Mouse (Mus musculus) midbrain, embryonic 14.5 days (tissue): ENCODE data around the gene Ncam1. TPM values are rescaled to one million over a fixed set of nuclear protein-coding genes. Genes with fewer than 3 reads are reported as not detected.

Experiments
- ATAC-seq: fragments of 200-750 bp; cut with Nextera tagmentation; 2 replicates; pipeline ENCODE4 v1.8.0; 2017; ENCODE audit warnings: moderate number of reproducible peaks, moderate library complexity; ENCODE audit not compliant: low FRiP score, low TSS enrichment
- DNase-seq: peaks from one replicate; pipeline ENCODE4 v3.0.0-alpha.2; 2015
- H3K27ac ChIP-seq: fragments of 300-500 bp; sonication (generic); replicated peaks from 2 replicates; pipeline ENCODE4 v1.5.1; 2014; ENCODE audit warnings: mild to moderate bottlenecking, low read depth, low read length, moderate library complexity
- H3K27me3 ChIP-seq: fragments of 300-500 bp; sonication (generic); 2 replicates; pipeline ENCODE4 v1.6.1; 2014; ENCODE audit warnings: low read length, control low read depth, mixed read lengths; ENCODE audit not compliant: control insufficient read depth, insufficient read depth
- H3K36me3 ChIP-seq: fragments of 300-500 bp; sonication (generic); 2 replicates; pipeline ENCODE4 v1.6.1; 2014; ENCODE audit warnings: low read length, control low read depth; ENCODE audit not compliant: control insufficient read depth, insufficient read depth
- H3K4me1 ChIP-seq: fragments of 300-500 bp; sonication (generic); 2 replicates; pipeline ENCODE4 v1.6.1; 2014; ENCODE audit warnings: mild to moderate bottlenecking, antibody characterized with exemption, low read length, control low read depth; ENCODE audit not compliant: control insufficient read depth, insufficient read depth
- H3K4me2 ChIP-seq: fragments of 300-500 bp; sonication (generic); 2 replicates; pipeline ENCODE4 v1.6.1; 2014; ENCODE audit warnings: mild to moderate bottlenecking, low read length, moderate library complexity
- H3K4me3 ChIP-seq: fragments of 300-500 bp; sonication (generic); replicated peaks from 2 replicates; pipeline ENCODE4 v1.5.1; 2014; ENCODE audit warnings: low read depth, low read length
- H3K9ac ChIP-seq: fragments of 300-500 bp; sonication (generic); replicated peaks from 2 replicates; pipeline ENCODE4 v1.6.1; 2014; ENCODE audit warnings: mild to moderate bottlenecking, low read length, moderate library complexity
- H3K9me3 ChIP-seq: fragments of 300-500 bp; sonication (generic); 2 replicates; pipeline ENCODE4 v1.6.1; 2016; ENCODE audit warnings: low read length, control low read depth, mixed read lengths; ENCODE audit not compliant: control insufficient read depth
- WGBS: fragments of 180-500 bp; shearing (Covaris S2); extraction: QIAGEN DNeasy Blood & Tissue Kit; methylation state at CpG from one replicate; pipeline ENCODE4 v1.1.7; 2014; 5-methylcytosine and 5-hydroxymethylcytosine counted together
- polyA plus RNA-seq: library from polyadenylated mRNA; unstranded; fragments of >200 nt; fragmentation: Nextera tagmentation; extraction: Ambion mirVana; gene quantifications from 2 replicates; pipeline ENCODE4 v1.2.1, GENCODE M21; 2014

Ncam1 gene
- polyA plus RNA-seq, 1 experiment from 2014 or later, result 389 TPM

DNA sequence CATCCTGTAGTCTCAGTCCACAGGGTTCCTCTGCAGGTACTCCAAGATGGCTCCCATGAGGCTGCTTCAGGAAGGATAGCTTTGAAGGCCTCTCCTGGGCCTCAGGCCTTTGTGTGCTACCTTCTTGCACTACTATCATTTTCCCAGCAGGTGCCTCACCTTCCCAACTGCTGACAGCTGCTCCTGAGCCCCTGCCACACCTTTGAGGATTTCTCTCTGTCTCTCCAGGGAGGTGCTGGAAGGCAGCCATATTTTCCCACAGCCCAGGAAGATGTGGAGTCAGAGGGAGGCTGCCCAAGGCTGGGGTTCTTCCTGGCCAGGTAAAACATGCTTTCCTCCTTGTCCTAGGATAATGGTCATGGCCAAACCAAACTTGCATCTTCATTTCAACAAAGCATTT lies 83.6 kb downstream of the Ncam1 start:
- Histone ChIP-seq H3K27ac (peak overlapping the region; percentile 68), H3K9ac (no peak overlapping the region), H3K4me2 (no peak overlapping the region), H3K9me3 (no peaks in the 10 kb centered on the region), H3K4me3 (no peak overlapping the region), H3K27me3 (no peaks in the 10 kb centered on the region), H3K4me1 (peaks cover 12% of the 10 kb centered on the region), H3K36me3 (peaks cover 28% of the 10 kb centered on the region)
- DNase-seq (peak; percentile 53), ATAC-seq (no peak; the same call in 1 of the 2 replicates)

DNA sequence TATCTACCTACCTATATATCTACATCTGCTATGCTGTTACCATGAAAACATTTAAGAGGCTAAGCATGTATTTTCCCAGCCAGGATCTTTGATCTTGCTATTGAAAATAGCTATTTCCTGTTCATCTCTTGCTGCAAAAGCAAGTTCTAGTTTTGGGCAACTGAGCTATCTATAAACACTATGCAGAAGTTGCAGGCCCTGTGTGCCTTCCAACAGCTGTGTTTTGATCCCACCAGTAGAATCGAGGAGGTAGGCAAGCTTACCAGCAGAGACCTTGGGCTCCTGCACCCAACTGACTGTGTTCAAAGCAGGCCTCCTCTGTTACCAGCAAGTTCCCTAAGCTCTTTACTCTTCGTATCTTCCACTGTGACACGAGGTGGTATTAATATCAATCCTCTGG lies 84.6 kb downstream of the Ncam1 start:
- DNase-seq, result no peak
- Histone ChIP-seq H3K9me3 (no peaks in the 10 kb centered on the region), H3K9ac (no peak overlapping the region), H3K36me3 (peaks cover 28% of the 10 kb centered on the region), H3K4me2 (no peak overlapping the region), H3K27ac (no peak overlapping the region), H3K4me3 (no peak overlapping the region), H3K27me3 (no peaks in the 10 kb centered on the region), H3K4me1 (peaks cover 12% of the 10 kb centered on the region)
- no peak for ATAC-seq
- WGBS, result 35% methylated on average over 3 of the region's 3 CpGs

DNA sequence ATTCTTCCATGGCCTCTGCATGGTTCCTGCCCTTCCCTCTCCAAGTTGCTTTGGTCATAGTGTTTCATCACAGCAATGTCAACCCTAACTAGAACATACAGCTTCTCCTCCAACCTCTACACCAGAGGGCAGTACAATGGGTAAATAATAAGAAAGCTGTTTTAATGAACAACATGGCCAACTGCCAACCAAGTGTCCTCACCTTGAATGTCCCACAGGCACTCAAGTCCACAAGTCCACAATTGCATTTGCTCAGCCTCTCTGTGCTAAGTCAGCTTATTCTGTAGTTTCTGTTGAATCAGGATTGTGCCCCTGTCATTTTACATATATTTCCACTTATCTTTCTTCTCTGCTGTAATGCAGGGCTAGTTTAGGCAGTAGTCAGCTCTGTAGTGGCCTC lies 91.1 kb downstream of the Ncam1 start:
- no peak overlapping the region for H3K4me2 ChIP-seq
- no peaks in the 10 kb centered on the region for H3K36me3 ChIP-seq
- no peaks in the 10 kb centered on the region for H3K9me3 ChIP-seq
- no peaks in the 10 kb centered on the region for H3K27me3 ChIP-seq
- H3K27ac ChIP-seq, result no peak overlapping the region
- no peak for ATAC-seq
- H3K4me3 ChIP-seq, result no peak overlapping the region
- DNase-seq, result no peak
- H3K9ac ChIP-seq, result no peak overlapping the region
- peaks cover 7% of the 10 kb centered on the region; the same call in 1 of the 2 replicates for H3K4me1 ChIP-seq

DNA sequence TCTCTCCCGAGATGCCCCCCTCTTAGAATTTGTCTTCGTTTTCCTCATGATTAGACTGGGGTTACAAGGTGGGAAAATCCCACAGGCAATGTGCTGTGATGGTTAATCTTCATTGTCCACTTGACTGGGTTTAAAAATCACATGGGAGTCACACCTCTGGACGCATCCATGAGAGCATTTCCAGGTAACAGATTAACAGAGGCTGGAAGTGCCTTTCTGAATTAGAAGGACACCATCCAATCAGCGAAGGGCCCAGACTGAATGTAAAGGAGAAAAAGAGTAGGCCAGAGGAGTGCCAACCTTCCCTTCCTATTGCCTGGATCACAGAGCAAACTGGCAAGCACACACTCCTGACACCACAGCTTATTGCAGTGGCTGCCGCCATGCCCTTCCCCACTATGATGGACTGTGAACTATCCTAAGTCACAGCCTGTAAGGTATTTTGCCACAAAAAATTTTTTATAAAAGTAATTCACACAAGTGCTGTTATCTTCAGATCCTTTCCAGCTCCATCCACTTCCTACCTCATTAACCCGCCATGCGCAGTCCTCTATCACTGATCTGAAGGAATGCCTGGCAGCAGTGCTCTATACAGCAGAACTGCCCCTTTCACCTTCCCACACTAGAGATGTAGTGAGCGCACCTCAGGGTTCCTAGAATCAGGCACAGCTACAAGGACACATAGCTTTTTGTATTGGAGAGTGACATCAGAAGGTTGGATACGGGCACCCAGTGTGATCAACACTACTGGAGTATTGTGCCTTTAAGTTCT lies 94.3 kb downstream of the Ncam1 start:
- 75% methylated on average over 9 of the region's 9 CpGs for WGBS
- H3K36me3 ChIP-seq, result no peaks in the 10 kb centered on the region
- no peak for ATAC-seq

DNA sequence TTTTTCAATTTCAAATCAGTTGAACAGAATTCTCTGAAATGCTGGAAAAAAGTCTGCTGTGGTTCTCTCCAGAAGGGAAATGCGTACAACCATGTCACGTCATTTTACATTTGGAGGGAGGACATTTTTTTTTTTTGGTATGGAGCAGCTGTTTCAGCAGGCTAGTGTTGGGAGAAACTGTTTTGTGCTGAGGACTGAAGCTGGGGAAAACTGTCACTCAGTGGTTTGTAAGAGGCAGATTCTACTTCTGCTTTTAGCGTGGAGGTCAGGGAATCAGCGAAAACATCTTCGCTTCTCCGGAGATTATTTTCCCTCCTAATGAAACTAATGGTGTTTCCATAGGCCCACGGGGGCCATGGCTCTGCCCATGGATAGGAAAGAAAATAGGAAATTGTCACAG lies 103.4 kb downstream of the Ncam1 start:
- peaks cover 13% of the 10 kb centered on the region for H3K4me1 ChIP-seq
- H3K36me3 ChIP-seq, result no peaks in the 10 kb centered on the region
- no peaks in the 10 kb centered on the region for H3K9me3 ChIP-seq
- DNase-seq, result no peak
- H3K4me2 ChIP-seq, result no peak overlapping the region
- 82% methylated on average over 7 of the region's 7 CpGs for WGBS
- H3K27me3 ChIP-seq, result no peaks in the 10 kb centered on the region
- H3K27ac ChIP-seq, result peak overlapping the region; percentile 33; the same call in 1 of the 2 replicates
- no peak overlapping the region for H3K9ac ChIP-seq
- no peak for ATAC-seq
- no peak overlapping the region for H3K4me3 ChIP-seq

More for the DNA sequence above, 94.3 kb downstream of the Ncam1 start:
- no peak for DNase-seq
- Histone ChIP-seq H3K27ac (peak overlapping the region; percentile 34; the same call in 1 of the 2 replicates), H3K4me1 (peaks cover 7% of the 10 kb centered on the region; the same call in 1 of the 2 replicates), H3K9ac (no peak overlapping the region), H3K27me3 (no peaks in the 10 kb centered on the region), H3K4me3 (no peak overlapping the region), H3K9me3 (no peaks in the 10 kb centered on the region), H3K4me2 (no peak overlapping the region)

DNA sequence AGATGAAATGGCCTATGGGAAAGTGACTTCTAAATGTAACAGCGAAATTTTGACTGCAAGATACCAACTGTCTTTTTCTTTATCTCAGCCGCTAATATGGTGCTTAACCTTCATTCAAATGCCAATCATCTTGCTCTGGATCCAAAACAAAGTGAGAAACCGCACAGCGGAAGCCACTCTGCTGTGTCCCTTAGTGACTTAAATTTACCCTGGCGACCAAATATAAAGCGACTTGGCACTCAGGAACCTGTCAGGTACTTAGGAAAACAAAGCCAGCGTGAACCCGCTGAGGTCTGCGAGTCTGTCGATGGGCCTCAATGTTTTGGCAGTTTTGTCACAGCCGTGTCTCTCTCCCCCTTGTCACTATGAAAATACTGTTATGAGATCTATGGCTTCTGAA lies 105.9 kb downstream of the Ncam1 start:
- H3K27me3 ChIP-seq, result no peaks in the 10 kb centered on the region
- peak; percentile 21 for DNase-seq
- peak overlapping the region; percentile 41; the same call in 1 of the 2 replicates for H3K27ac ChIP-seq
- no peak overlapping the region for H3K4me3 ChIP-seq
- WGBS, result 60% methylated on average over 11 of the region's 11 CpGs
- ATAC-seq, result no peak
- H3K4me1 ChIP-seq, result peaks cover 13% of the 10 kb centered on the region
- H3K4me2 ChIP-seq, result no peak overlapping the region
- H3K36me3 ChIP-seq, result no peaks in the 10 kb centered on the region
- no peaks in the 10 kb centered on the region for H3K9me3 ChIP-seq
- H3K9ac ChIP-seq, result no peak overlapping the region

DNA sequence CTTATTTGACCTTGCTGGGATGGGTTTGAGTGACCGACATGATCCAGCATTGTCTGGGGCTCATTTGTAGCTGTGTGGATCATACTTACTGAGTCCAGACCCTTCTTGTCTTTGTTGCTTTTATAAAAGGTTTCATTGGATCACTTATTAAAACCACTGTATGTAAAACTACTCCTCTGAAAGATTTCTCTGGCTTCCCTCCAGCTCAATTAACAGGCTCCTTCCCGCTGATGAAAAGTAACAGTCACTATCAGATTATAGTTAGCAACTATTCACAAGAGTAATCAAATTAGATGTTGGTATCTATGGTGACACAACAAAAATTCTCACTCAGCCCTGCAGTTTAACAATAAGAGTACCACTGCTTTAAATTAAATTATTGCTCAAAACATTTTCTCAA lies 107.4 kb downstream of the Ncam1 start:
- Histone ChIP-seq H3K27ac (no peak overlapping the region), H3K36me3 (no peaks in the 10 kb centered on the region), H3K4me1 (peaks cover 13% of the 10 kb centered on the region)

DNA sequence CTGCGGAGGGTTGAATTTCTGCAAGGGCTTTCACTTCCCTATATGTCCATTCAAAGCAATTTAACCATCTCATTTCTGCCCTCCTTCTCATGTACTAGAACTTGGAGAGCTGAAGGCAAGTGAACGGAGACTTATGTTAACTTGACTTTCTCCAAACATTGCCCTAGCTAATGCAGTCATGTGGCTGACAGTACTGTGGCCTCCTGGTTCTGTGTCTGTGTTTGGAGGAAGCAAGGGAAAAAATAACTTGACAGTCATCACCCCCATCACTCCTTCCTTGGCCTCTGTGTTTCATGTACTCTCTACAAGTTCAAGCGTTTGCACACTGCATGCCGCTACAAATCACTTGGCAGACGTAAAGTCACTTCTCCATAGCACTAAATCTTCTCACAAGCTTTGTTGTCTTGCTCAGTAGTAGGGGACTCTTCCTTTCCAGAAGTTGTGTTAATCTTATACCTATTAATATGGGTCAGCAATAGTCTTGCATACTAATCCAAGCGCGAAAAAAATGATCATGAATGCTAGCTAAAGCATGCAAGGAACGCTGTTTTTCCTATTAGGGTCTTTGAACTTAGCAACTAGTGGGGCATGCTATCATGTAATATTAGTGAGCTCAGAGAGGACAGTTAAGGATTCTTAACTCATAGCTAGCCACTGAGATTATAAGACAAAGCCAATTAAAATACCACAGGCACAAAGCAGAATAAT lies 115.0 kb downstream of the Ncam1 start:
- no peak overlapping the region for H3K9ac ChIP-seq
- H3K27me3 ChIP-seq, result no peaks in the 10 kb centered on the region
- no peak for ATAC-seq
- H3K36me3 ChIP-seq, result no peaks in the 10 kb centered on the region
- no peak overlapping the region for H3K4me3 ChIP-seq
- no peak for DNase-seq
- H3K27ac ChIP-seq, result no peak overlapping the region
- no peaks in the 10 kb centered on the region for H3K9me3 ChIP-seq
- WGBS, result 88% methylated on average over 8 of the region's 8 CpGs
- H3K4me1 ChIP-seq, result peaks cover 12% of the 10 kb centered on the region
- H3K4me2 ChIP-seq, result no peak overlapping the region

More for the DNA sequence above, 107.4 kb downstream of the Ncam1 start:
- Histone ChIP-seq H3K4me3 (no peak overlapping the region), H3K4me2 (no peak overlapping the region), H3K9me3 (no peaks in the 10 kb centered on the region), H3K27me3 (no peaks in the 10 kb centered on the region), H3K9ac (no peak overlapping the region)
- DNase-seq, result no peak
- ATAC-seq, result no peak
- 41% methylated on average over 2 of the region's 2 CpGs for WGBS
